Mouse (Mus musculus): Measurements from ENCODE around the gene Satb2. TPM values are rescaled to one million over a fixed set of nuclear protein-coding genes. Genes with fewer than 3 reads are reported as not detected.

Satb2 gene
- polyA plus RNA-seq, 1 experiment: not detected

DNA sequence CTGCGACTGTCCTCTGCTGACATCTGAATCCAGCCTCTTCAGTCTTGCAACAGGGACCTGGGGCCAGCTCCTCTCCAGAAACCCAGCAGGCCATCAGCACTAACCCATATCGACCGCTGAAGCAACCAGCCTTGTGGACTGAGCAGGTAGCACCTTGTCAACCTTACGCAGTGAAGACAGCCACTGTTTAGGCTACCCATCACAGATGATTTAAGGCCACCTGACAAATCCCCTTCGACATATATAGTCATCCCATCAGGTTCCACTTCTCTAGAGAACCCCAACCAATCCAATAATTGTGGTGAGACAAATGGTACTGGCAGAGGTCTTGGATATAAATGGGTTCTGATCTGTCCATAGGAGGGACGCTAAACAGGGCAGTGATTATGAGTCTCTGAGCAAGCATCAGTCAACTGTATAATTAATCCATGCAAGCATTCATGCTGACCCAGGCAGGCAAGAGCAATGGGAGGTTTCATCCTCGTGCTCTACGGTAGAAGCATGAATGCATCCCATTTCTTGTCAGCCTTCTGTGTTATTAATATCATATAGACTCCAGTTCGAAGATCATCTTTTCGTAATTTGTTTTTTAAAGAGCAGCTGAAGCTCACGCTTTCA is 229.5 kb downstream of the Satb2 start:
- no peaks in the 10 kb centered on the region for H3K36me3 ChIP-seq (ENCODE audit: control insufficient read depth)
- TF ChIP-seq TAL1 (IDR thresholded peaks at IDR 0.05; ENCODE audit: low read length) (no peak), GATA1 (IDR thresholded peaks at IDR 0.05; ENCODE audit: low read length) (no peak)
- no peak overlapping the region for H3K4me3 ChIP-seq (replicated peaks)
- no peaks in the 10 kb centered on the region for H3K4me1 ChIP-seq (ENCODE audit: control insufficient read depth)
- H3K9me3 ChIP-seq (ENCODE audit: control insufficient read depth, low read length): peaks cover 10% of the 10 kb centered on the region; the same call in 1 of the 2 replicates
- H3K27me3 ChIP-seq (ENCODE audit: control insufficient read depth): no peaks in the 10 kb centered on the region

All from erythroblast, embryonic 14.5 days (primary cell).